Mouse (Mus musculus) myocyte (in vitro differentiated cells): ENCODE results near the gene Ppp6r3.

Experiments used
- CEBPB ChIP-seq: IDR thresholded peaks from 2 replicates; pipeline ENCODE4 v1.6.1; 2011; ENCODE audit warnings: mild to moderate bottlenecking, moderate library complexity; ENCODE audit not compliant: poor library complexity, insufficient read depth, severe bottlenecking
- E2F4 ChIP-seq: IDR thresholded peaks from one replicate; pipeline ENCODE4 v1.6.1; 2011; ENCODE audit warnings: mild to moderate bottlenecking, control low read depth, moderate library complexity; ENCODE audit not compliant: insufficient read depth
- MAX ChIP-seq: IDR thresholded peaks from one replicate; pipeline ENCODE4 v1.6.1; 2011; ENCODE audit warnings: low read depth, mild to moderate bottlenecking, control low read depth
- MYOD1 ChIP-seq, 3 experiments: IDR thresholded peaks; one replicate each; pipeline ENCODE4 v1.6.1; 2011; ENCODE audit warnings: control low read depth in 2 of 3, low read depth in 2 of 3, mild to moderate bottlenecking in 2 of 3, moderate library complexity in 1 of 3; ENCODE audit not compliant: insufficient read length in 2 of 3, control insufficient read depth in 1 of 3
- MYOG ChIP-seq, 3 experiments: IDR thresholded peaks; one replicate each; pipeline ENCODE4 v1.6.1; 2011; ENCODE audit warnings: control low read depth in 2 of 3, low read depth in 2 of 3, mild to moderate bottlenecking in 2 of 3; ENCODE audit not compliant: insufficient read length in 2 of 3, control insufficient read depth in 1 of 3, insufficient read depth in 1 of 3
- POLR2A ChIP-seq: IDR thresholded peaks from one replicate; pipeline ENCODE4 v1.6.1; 2011; ENCODE audit warnings: low read depth, mild to moderate bottlenecking, control low read depth, moderate library complexity; ENCODE audit not compliant: insufficient read length
- POLR2AphosphoS2 ChIP-seq: IDR thresholded peaks from one replicate; pipeline ENCODE4 v1.6.1; 2011; ENCODE audit warnings: low read depth, control low read depth; ENCODE audit not compliant: insufficient read length
- REST ChIP-seq: IDR thresholded peaks from one replicate; pipeline ENCODE4 v1.6.1; 2011; ENCODE audit warnings: mild to moderate bottlenecking, control low read depth, moderate library complexity; ENCODE audit not compliant: insufficient read depth, insufficient read length
- TCF12 ChIP-seq: IDR thresholded peaks from one replicate; pipeline ENCODE4 v1.6.1; 2011; ENCODE audit warnings: mild to moderate bottlenecking, control low read depth; ENCODE audit not compliant: poor library complexity, insufficient read depth, severe bottlenecking
- USF1 ChIP-seq: IDR thresholded peaks from one replicate; pipeline ENCODE4 v1.6.1; 2011; ENCODE audit warnings: low read depth, mild to moderate bottlenecking, control low read depth, moderate library complexity

DNA sequence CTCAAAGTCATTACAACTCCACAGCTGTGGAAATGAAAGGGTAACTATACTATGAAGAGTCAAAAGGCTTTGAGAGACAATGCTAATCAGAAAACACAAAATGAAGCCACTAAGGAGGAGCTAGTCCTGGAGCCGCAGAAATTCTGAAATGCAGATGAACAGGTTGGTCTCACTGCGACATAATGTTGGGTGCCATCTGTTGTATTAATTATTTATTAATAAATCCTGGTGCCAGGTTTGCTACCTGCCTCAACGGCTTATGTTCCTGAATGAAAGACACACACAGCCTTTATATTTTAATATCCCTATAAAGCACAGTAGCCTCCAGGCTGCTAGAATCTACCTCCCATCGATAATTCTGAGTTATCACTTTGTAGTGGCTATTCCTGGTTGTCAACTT, 33.0 kb downstream of the Ppp6r3 start:
- TF ChIP-seq POLR2A (no peak), TCF12 (no peak), MYOG (IDR thresholded peaks at IDR 0.05; ENCODE audit: control insufficient read depth in 1 of 3, insufficient read depth in 1 of 3, insufficient read length in 2 of 3, low read depth in 2 of 3) (no peak), REST (no peak), USF1 (no peak), POLR2AphosphoS2 (no peak), CEBPB (no peak), MYOD1 (IDR thresholded peaks at IDR 0.05; ENCODE audit: control insufficient read depth in 1 of 3, insufficient read length in 2 of 3, low read depth in 2 of 3) (no peak), MAX (no peak), E2F4 (no peak)
